ENCODE assay signal across 21 mouse cellular contexts in the genomic region with DNA sequence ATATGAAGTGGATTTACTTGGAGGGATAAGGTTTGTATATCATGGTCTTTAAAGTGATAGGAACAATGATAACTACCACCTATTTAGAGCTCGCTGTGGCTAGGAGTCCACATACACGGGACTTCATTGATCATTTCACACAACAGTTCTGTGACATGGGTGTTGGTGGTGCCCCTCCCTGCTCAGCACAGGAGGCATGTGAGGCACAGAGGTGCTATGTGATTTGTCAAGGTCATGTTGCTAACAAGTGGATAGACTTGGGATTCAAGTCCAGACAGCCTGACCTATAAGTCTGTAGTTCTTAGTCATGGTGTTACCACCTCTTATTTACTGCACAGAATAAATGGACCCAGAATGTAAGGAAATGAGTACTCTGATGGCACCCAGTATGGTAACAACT. TPM values are rescaled to one million over a fixed set of nuclear protein-coding genes. Genes with fewer than 3 reads are reported as not detected.
"Had no signal": no experiment of that assay in that cellular context is flagged by ENCODE, and none has a peak within 500 bp of the region (broad histone marks: within the 10 kb centered on the region; RNA-seq: fewer than 3 reads in every experiment).

No protein-coding gene starts in this region.

- H3K4me3 ChIP-seq: kidney, embryonic 15.5 days; limb, embryonic 12.5 days; limb, embryonic 15.5 days; midbrain, embryonic 12.5 days; midbrain, embryonic 15.5 days; neural tube, embryonic 13.5 days had no signal

- ATAC-seq: liver, postnatal 0 days; lung, postnatal 0 days; midbrain, embryonic 15.5 days had no signal

- H3K4me1 ChIP-seq: kidney, embryonic 15.5 days; limb, embryonic 12.5 days; limb, embryonic 15.5 days; midbrain, embryonic 15.5 days had no signal

- H3K27ac ChIP-seq: kidney, embryonic 15.5 days; limb, embryonic 12.5 days; limb, embryonic 15.5 days; liver, embryonic 14.5 days; macrophage; midbrain, embryonic 15.5 days; neural tube, embryonic 13.5 days had no signal

- H3K9me3 ChIP-seq: kidney, embryonic 15.5 days; limb, embryonic 12.5 days; limb, embryonic 15.5 days; midbrain, embryonic 12.5 days; midbrain, embryonic 15.5 days; neural tube, embryonic 13.5 days had no signal

- H3K4me2 ChIP-seq: kidney, embryonic 15.5 days; limb, embryonic 12.5 days; limb, embryonic 15.5 days; liver, embryonic 11.5 days; lung, embryonic 14.5 days; midbrain, embryonic 12.5 days; midbrain, embryonic 15.5 days; neural tube, embryonic 13.5 days had no signal

- H3K36me3 ChIP-seq: kidney, embryonic 15.5 days; limb, embryonic 15.5 days; midbrain, embryonic 12.5 days; midbrain, embryonic 15.5 days; neural tube, embryonic 13.5 days had no signal

- DNase-seq: kidney, postnatal 10 days; kidney, postnatal 36 days; left cerebral cortex, postnatal 4 days; liver, postnatal 0 days; lung, embryonic 14.5 days; thymus, postnatal 25 days had no signal

- H3K9ac ChIP-seq: kidney, embryonic 15.5 days; limb, embryonic 12.5 days; limb, embryonic 15.5 days; liver, embryonic 14.5 days; liver, postnatal 0 days; lung, embryonic 14.5 days; midbrain, embryonic 12.5 days; midbrain, embryonic 15.5 days; neural tube, embryonic 13.5 days had no signal

- H3K27me3 ChIP-seq: kidney, embryonic 15.5 days; limb, embryonic 12.5 days; limb, embryonic 15.5 days; midbrain, embryonic 12.5 days; midbrain, embryonic 15.5 days; neural tube, embryonic 13.5 days had no signal

RNA-seq across cellular contexts. Expression of gene Hgd, which starts 29.0 kb away (rescaled TPM):
- total RNA-seq: layer of hippocampus, adult 18-20 months; layer of hippocampus, postnatal 14 days; left cerebral cortex, adult 8-10 months; left cerebral cortex, postnatal 14 days; left cerebral cortex, postnatal 4 days; megakaryocyte, adult 5-6 weeks had no signal
- polyA plus RNA-seq: macrophage; midbrain, embryonic 12.5 days had no signal
